Mouse (Mus musculus) thymus, adult 2 months (tissue): ENCODE data around the gene 1700113H08Rik.

ENCODE experiments used
- CTCF ChIP-seq: fragments of 200-500 bp; IDR thresholded peaks from 2 replicates; pipeline ENCODE4 v1.5.1; 2012; ENCODE audit warnings: mild to moderate bottlenecking, control low read depth, low read length, moderate library complexity, borderline replicate concordance; ENCODE audit not compliant: control insufficient read depth, poor library complexity, insufficient read depth; ENCODE audit errors: extremely low read depth
- POLR2A ChIP-seq: fragments of 200-500 bp; IDR thresholded peaks from 2 replicates; pipeline ENCODE4 v1.6.1; 2012; ENCODE audit warnings: mild to moderate bottlenecking, low read length, control low read depth, moderate library complexity; ENCODE audit not compliant: control insufficient read depth, poor library complexity, insufficient read depth; ENCODE audit errors: extremely low read depth

DNA sequence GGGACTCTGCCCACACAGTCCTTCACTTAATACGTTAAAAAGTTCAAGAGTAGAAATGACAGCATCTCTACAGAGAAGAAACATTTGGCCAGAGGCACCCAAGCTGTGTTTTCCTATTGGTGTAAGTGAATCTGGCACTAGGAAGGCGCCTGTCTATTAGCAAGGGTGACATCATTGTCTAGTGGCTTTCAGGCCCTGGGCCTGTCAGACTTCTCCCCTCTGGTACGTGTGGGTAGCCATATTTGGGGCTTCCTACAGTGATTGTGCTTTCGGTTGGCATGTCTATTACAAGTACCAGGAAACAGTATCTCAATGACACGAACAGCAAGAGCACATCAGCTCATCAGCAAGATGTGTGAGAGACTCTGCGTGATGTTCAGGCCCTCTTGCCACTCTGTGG is 18.5 kb upstream of the 1700113H08Rik start:
- TF ChIP-seq CTCF: no peak
- TF ChIP-seq POLR2A: no peak
